Mouse (Mus musculus) C2C12 (cell line): ENCODE data around the gene Fitm1.
A peak's percentile ranks its signal among the peaks of the same experiment; 100 is the strongest.

Experiments used
- CTCF ChIP-seq: IDR thresholded peaks from one replicate; pipeline ENCODE4 v1.5.1; 2011; ENCODE audit not compliant: control insufficient read depth, insufficient read depth, insufficient read length
- MAX ChIP-seq: IDR thresholded peaks from one replicate; pipeline ENCODE4 v1.6.1; 2011; ENCODE audit warnings: mild to moderate bottlenecking, control low read depth
- MYOD1 ChIP-seq: IDR thresholded peaks from one replicate; pipeline ENCODE4 v1.6.1; 2011; ENCODE audit warnings: low read depth; ENCODE audit not compliant: control insufficient read depth, insufficient read length
- MYOG ChIP-seq: IDR thresholded peaks from one replicate; pipeline ENCODE4 v1.6.1; 2011; ENCODE audit not compliant: control insufficient read depth, insufficient read length; ENCODE audit errors: extremely low read depth
- USF1 ChIP-seq: IDR thresholded peaks from one replicate; pipeline ENCODE4 v1.6.1; 2011; ENCODE audit warnings: low read depth, mild to moderate bottlenecking, control low read depth, moderate library complexity

GRCm38 (mm10) chr14:55557003-55557402, 18.4 kb upstream of the Fitm1 start:
- TF ChIP-seq CTCF, result peak; percentile 58
- peak; percentile 30 for TF ChIP-seq MAX
- TF ChIP-seq USF1, result no peak
- no peak for TF ChIP-seq MYOD1
- TF ChIP-seq MYOG, result no peak
